Mouse (Mus musculus) heart, postnatal 0 days (tissue): Measurements from ENCODE around the gene Pld5. TPM values are rescaled to one million over a fixed set of nuclear protein-coding genes. Genes with fewer than 3 reads are reported as not detected.

ENCODE experiments used
- ATAC-seq: fragments of 200-750 bp; cut with Nextera tagmentation; 2 replicates; pipeline ENCODE4 v1.8.0; 2017; ENCODE audit warnings: low read depth, moderate number of reproducible peaks, moderate library complexity; ENCODE audit not compliant: insufficient read depth
- DNase-seq: peaks from one replicate; pipeline ENCODE4 v3.0.0-alpha.2; 2016; ENCODE audit warnings: low spot score
- H3K27ac ChIP-seq: fragments of 300-500 bp; sonication (generic); 2 replicates; pipeline ENCODE4 v1.5.1; 2014; ENCODE audit warnings: low read depth, mild to moderate bottlenecking
- H3K27me3 ChIP-seq: fragments of 300-500 bp; sonication (generic); 2 replicates; pipeline ENCODE4 v1.6.1; 2014; ENCODE audit warnings: low read length, mixed read lengths; ENCODE audit not compliant: control insufficient read depth, insufficient read depth
- H3K36me3 ChIP-seq: fragments of 300-500 bp; sonication (generic); replicated peaks from 2 replicates; pipeline ENCODE4 v1.6.1; 2014; ENCODE audit warnings: low read length, mixed read lengths; ENCODE audit not compliant: control insufficient read depth, insufficient read depth
- H3K4me1 ChIP-seq: fragments of 300-500 bp; sonication (generic); 2 replicates; pipeline ENCODE4 v1.6.1; 2014; ENCODE audit warnings: antibody characterized with exemption; ENCODE audit not compliant: control insufficient read depth, insufficient read depth
- H3K4me2 ChIP-seq: fragments of 300-500 bp; sonication (generic); 2 replicates; pipeline ENCODE4 v1.6.1; 2014; ENCODE audit warnings: low read depth, mild to moderate bottlenecking, low read length, moderate library complexity
- H3K4me3 ChIP-seq: fragments of 300-500 bp; sonication (generic); 2 replicates; pipeline ENCODE4 v1.5.1; 2014; ENCODE audit warnings: low read depth, low read length
- H3K9ac ChIP-seq: fragments of 300-500 bp; sonication (generic); replicated peaks from 2 replicates; pipeline ENCODE4 v1.6.1; 2014; ENCODE audit warnings: low read depth, low read length, mixed read lengths
- H3K9me3 ChIP-seq: fragments of 300-500 bp; sonication (generic); replicated peaks from 2 replicates; pipeline ENCODE4 v1.6.1; 2016; ENCODE audit warnings: low read length; ENCODE audit not compliant: control insufficient read depth
- CTCF ChIP-seq: IDR thresholded peaks from 2 replicates; pipeline ENCODE4 v1.5.1; 2016; ENCODE audit warnings: antibody characterized with exemption, control low read depth, low read depth
- EP300 ChIP-seq: IDR thresholded peaks from 2 replicates; pipeline ENCODE4 v1.6.1; 2016; ENCODE audit warnings: antibody characterized with exemption, low read depth
- WGBS: fragments of 180-500 bp; shearing (Covaris S2); extraction: QIAGEN DNeasy Blood & Tissue Kit; methylation state at CpG from one replicate; pipeline ENCODE4 v1.1.7; 2014; 5-methylcytosine and 5-hydroxymethylcytosine counted together
- polyA plus RNA-seq: library from polyadenylated mRNA; unstranded; fragments of >200 nt; fragmentation: Nextera tagmentation; extraction: Ambion mirVana; gene quantifications from 2 replicates; pipeline ENCODE4 v1.2.1, GENCODE M21; 2015
- total RNA-seq: library from RNA; depleted of rRNA; stranded (reverse); fragments of >200 nt; gene quantifications from 2 replicates; pipeline ENCODE4 v1.2.3, GENCODE M21; 2014; ENCODE audit warnings: low replicate concordance

The Pld5 gene
- total and polyA plus RNA-seq, 2 experiments from 2014 or later: 0.51 to 0.65 TPM

GRCm38 (mm10) chr1:176039923-176040322 is 235.2 kb downstream of the Pld5 start:
- DNase-seq (no peak), ATAC-seq (no peak)
- Histone ChIP-seq H3K36me3 (no peaks in the 10 kb centered on the region), H3K4me3 (no peak overlapping the region), H3K27ac (no peak overlapping the region), H3K4me1 (no peaks in the 10 kb centered on the region), H3K27me3 (no peaks in the 10 kb centered on the region), H3K9ac (no peak overlapping the region), H3K9me3 (no peaks in the 10 kb centered on the region), H3K4me2 (no peak overlapping the region)
- no peak for TF ChIP-seq CTCF
- TF ChIP-seq EP300: no peak
- 82% methylated on average over 3 of the region's 3 CpGs for WGBS

- H3K27me3 ChIP-seq: no peaks in the 10 kb centered on the region
- H3K9ac ChIP-seq: no peak overlapping the region
- no peaks in the 10 kb centered on the region for H3K36me3 ChIP-seq
- H3K9me3 ChIP-seq: no peaks in the 10 kb centered on the region
- H3K27ac ChIP-seq: no peak overlapping the region
- TF ChIP-seq EP300: no peak
- no peak for TF ChIP-seq CTCF
- no peaks in the 10 kb centered on the region for H3K4me1 ChIP-seq
- WGBS: 82% methylated on average over 3 of the region's 3 CpGs
- no peak overlapping the region for H3K4me3 ChIP-seq
- no peak overlapping the region for H3K4me2 ChIP-seq
- ATAC-seq: no peak
- no peak for DNase-seq
Observed at GRCm38 (mm10) chr1:176036028-176036427, 239.1 kb downstream of the Pld5 start.

GRCm38 (mm10) chr1:176034699-176035098 is 240.4 kb downstream of the Pld5 start:
- H3K27ac ChIP-seq: no peak overlapping the region
- TF ChIP-seq CTCF (no peak), EP300 (no peak)
- whole genome bisulfite sequencing: 78% methylated on average over 6 of the region's 6 CpGs
- ATAC-seq (no peak), DNase-seq (no peak)
- no peak overlapping the region for H3K9ac ChIP-seq
- no peaks in the 10 kb centered on the region for H3K9me3 ChIP-seq
- H3K4me2 ChIP-seq: no peak overlapping the region
- H3K4me1 ChIP-seq: no peaks in the 10 kb centered on the region
- H3K4me3 ChIP-seq: no peak overlapping the region
- no peaks in the 10 kb centered on the region for H3K27me3 ChIP-seq
- H3K36me3 ChIP-seq: no peaks in the 10 kb centered on the region

GRCm38 (mm10) chr1:176033698-176034097 is 241.4 kb downstream of the Pld5 start:
- no peaks in the 10 kb centered on the region for H3K27me3 ChIP-seq
- H3K27ac ChIP-seq: no peak overlapping the region
- H3K4me2 ChIP-seq: no peak overlapping the region
- no peak for DNase-seq
- no peak for TF ChIP-seq EP300
- no peak for TF ChIP-seq CTCF
- no peaks in the 10 kb centered on the region for H3K9me3 ChIP-seq
- H3K9ac ChIP-seq: no peak overlapping the region
- 81% methylated on average over 5 of the region's 5 CpGs for WGBS
- no peak for ATAC-seq
- no peaks in the 10 kb centered on the region for H3K4me1 ChIP-seq
- H3K36me3 ChIP-seq: no peaks in the 10 kb centered on the region
- no peak overlapping the region for H3K4me3 ChIP-seq

GRCm38 (mm10) chr1:176029063-176029462 is 246.0 kb downstream of the Pld5 start:
- Histone ChIP-seq H3K27ac (no peak overlapping the region), H3K36me3 (no peaks in the 10 kb centered on the region), H3K4me3 (no peak overlapping the region), H3K9ac (no peak overlapping the region), H3K4me2 (no peak overlapping the region), H3K4me1 (no peaks in the 10 kb centered on the region), H3K9me3 (no peaks in the 10 kb centered on the region), H3K27me3 (no peaks in the 10 kb centered on the region)
- DNase-seq (no peak), ATAC-seq (no peak)
- WGBS: 77% methylated on average over 1 of the region's 1 CpGs
- TF ChIP-seq EP300 (no peak), CTCF (no peak)

GRCm38 (mm10) chr1:176028397-176028796 is 246.7 kb downstream of the Pld5 start:
- TF ChIP-seq EP300 (no peak), CTCF (no peak)
- DNase-seq (no peak), ATAC-seq (no peak)
- H3K27me3 ChIP-seq: no peaks in the 10 kb centered on the region
- H3K9me3 ChIP-seq: no peaks in the 10 kb centered on the region
- WGBS: 71% methylated on average over 3 of the region's 3 CpGs
- no peak overlapping the region for H3K27ac ChIP-seq
- no peaks in the 10 kb centered on the region for H3K4me1 ChIP-seq
- H3K36me3 ChIP-seq: no peaks in the 10 kb centered on the region
- H3K9ac ChIP-seq: no peak overlapping the region
- H3K4me2 ChIP-seq: no peak overlapping the region
- H3K4me3 ChIP-seq: no peak overlapping the region
